Mouse (Mus musculus) lung, postnatal 0 days (tissue): ENCODE results near the gene Cldn18.
A peak's percentile ranks its signal among the peaks of the same experiment; 100 is the strongest.

Experiments used
- CTCF ChIP-seq: IDR thresholded peaks from 2 replicates; pipeline ENCODE4 v1.5.1; 2016; ENCODE audit warnings: antibody characterized with exemption, mild to moderate bottlenecking
- EP300 ChIP-seq: IDR thresholded peaks from 2 replicates; pipeline ENCODE4 v1.6.1; 2016; ENCODE audit warnings: antibody characterized with exemption, mild to moderate bottlenecking, control low read depth

DNA sequence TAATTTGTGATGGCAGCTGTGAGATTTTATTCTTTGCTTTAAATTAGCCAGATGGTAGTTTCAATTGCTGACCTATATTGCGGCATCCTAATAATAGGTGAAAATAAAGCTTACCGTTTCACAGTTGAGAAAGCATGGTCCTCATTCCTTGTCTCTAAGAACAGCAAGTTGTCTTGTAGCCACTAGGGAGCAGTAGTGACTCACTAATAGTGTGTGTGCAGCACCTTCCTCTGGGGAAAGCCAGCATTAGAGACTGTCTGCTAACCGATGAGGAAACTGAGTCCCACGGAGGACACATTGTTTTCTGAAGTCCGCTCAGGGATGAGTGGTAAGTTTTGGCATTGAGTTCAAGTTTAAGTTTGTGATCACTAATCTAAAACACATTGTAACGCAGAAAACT, 46.5 kb upstream of the Cldn18 start:
- TF ChIP-seq CTCF (peak; percentile 75), EP300 (no peak)
